Mouse (Mus musculus): ENCODE measurements around the gene Snx25. TPM values are rescaled to one million over a fixed set of nuclear protein-coding genes. Genes with fewer than 3 reads are reported as not detected.

The Snx25 gene
- polyA plus RNA-seq, 1 experiment, result 35.4 TPM

DNA sequence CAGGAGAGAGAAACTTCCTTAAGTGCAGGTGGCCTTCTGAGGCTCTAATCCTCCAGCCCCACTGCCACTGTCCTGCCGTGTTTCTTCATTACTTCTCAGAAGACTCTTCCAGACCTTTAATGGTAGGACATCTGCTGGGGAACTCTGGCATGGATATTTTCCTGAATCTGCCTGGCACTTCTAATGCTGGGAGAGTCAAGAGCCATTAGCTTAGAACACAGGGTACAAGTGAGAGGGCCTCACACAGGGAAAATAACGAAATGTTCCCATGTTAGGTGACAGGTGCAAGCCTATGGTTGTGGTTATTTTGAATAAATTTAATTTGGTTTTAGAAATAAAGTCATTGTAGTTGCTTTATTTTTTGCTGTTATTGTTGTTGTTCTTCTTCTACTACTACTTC lies 70.9 kb downstream of the Snx25 start:
- Histone ChIP-seq H3K27me3 (ENCODE audit: control insufficient read depth, insufficient read depth, low read length) (no peaks in the 10 kb centered on the region), H3K4me1 (ENCODE audit: control insufficient read depth, insufficient read depth, low read length) (no peaks in the 10 kb centered on the region), H3K4me3 (replicated peaks; ENCODE audit: insufficient read depth, low read depth, low read length) (no peak overlapping the region), H3K27ac (ENCODE audit: insufficient read depth, low read length) (no peak overlapping the region)
- TF ChIP-seq CTCF (IDR thresholded peaks at IDR 0.05; ENCODE audit: borderline replicate concordance, insufficient read depth, low read depth, low read length) (no peak), POLR2A (IDR thresholded peaks at IDR 0.05; ENCODE audit: borderline replicate concordance, insufficient read depth, low read length) (no peak)
- 54% methylated on average over 2 of the region's 2 CpGs for WGBS
- no peak for DNase-seq

- WGBS, result 92% methylated on average over 6 of the region's 6 CpGs
- TF ChIP-seq CTCF (IDR thresholded peaks at IDR 0.05; ENCODE audit: borderline replicate concordance, insufficient read depth, low read depth, low read length) (no peak), POLR2A (IDR thresholded peaks at IDR 0.05; ENCODE audit: borderline replicate concordance, insufficient read depth, low read length) (no peak)
Measured at GRCm38 (mm10) chr8:46078866-46079265, 73.1 kb downstream of the Snx25 start.

GRCm38 (mm10) chr8:46075223-46075622 lies 76.7 kb downstream of the Snx25 start:
- Histone ChIP-seq H3K27me3 (ENCODE audit: control insufficient read depth, insufficient read depth, low read length) (no peaks in the 10 kb centered on the region), H3K4me3 (replicated peaks; ENCODE audit: insufficient read depth, low read depth, low read length) (no peak overlapping the region), H3K27ac (ENCODE audit: insufficient read depth, low read length) (no peak overlapping the region), H3K4me1 (ENCODE audit: control insufficient read depth, insufficient read depth, low read length) (no peaks in the 10 kb centered on the region)
- no peak for TF ChIP-seq CTCF (IDR thresholded peaks at IDR 0.05; ENCODE audit: borderline replicate concordance, insufficient read depth, low read depth, low read length)
- TF ChIP-seq POLR2A (IDR thresholded peaks at IDR 0.05; ENCODE audit: borderline replicate concordance, insufficient read depth, low read length), result no peak
- DNase-seq, result no peak
- WGBS, result 87% methylated on average over 5 of the region's 5 CpGs

More at GRCm38 (mm10) chr8:46078866-46079265, 73.1 kb downstream of the Snx25 start:
- Histone ChIP-seq H3K27me3 (ENCODE audit: control insufficient read depth, insufficient read depth, low read length) (no peaks in the 10 kb centered on the region), H3K4me1 (ENCODE audit: control insufficient read depth, insufficient read depth, low read length) (no peaks in the 10 kb centered on the region), H3K4me3 (replicated peaks; ENCODE audit: insufficient read depth, low read depth, low read length) (no peak overlapping the region), H3K27ac (ENCODE audit: insufficient read depth, low read length) (no peak overlapping the region)
- no peak for DNase-seq

DNA sequence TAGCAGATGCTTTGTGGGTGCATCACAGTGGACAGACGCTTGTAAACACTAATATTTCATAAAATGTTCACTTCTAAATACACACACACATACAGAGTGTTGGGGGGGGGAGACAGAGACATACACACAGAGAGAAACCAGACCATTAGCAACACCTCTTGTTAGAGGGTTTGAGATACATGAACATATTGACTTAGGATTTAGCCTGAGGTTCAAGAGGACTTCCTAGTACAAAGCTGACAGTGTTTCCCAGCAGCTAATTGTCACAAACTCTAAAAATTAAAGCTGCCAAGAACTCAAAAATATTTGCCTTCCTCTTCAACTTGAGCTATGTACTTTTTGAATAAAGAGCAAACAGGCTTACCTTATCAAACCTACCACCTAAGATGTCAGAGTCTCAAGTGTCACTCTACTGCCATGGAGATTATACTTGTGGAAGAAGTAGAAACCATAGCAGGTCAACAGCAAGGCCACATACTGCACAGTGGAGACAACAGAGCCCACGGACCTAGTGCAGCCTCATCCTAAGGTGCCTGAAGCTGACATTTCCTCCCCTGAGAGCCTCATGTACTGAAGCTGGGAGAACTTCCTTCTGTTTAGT lies 78.3 kb downstream of the Snx25 start:
- Histone ChIP-seq H3K4me1 (ENCODE audit: control insufficient read depth, insufficient read depth, low read length) (no peaks in the 10 kb centered on the region), H3K27ac (ENCODE audit: insufficient read depth, low read length) (no peak overlapping the region), H3K4me3 (replicated peaks; ENCODE audit: insufficient read depth, low read depth, low read length) (no peak overlapping the region), H3K27me3 (ENCODE audit: control insufficient read depth, insufficient read depth, low read length) (no peaks in the 10 kb centered on the region)
- no peak for DNase-seq
- WGBS, result 91% methylated on average over 2 of the region's 2 CpGs
- TF ChIP-seq POLR2A (IDR thresholded peaks at IDR 0.05; ENCODE audit: borderline replicate concordance, insufficient read depth, low read length), result no peak
- no peak for TF ChIP-seq CTCF (IDR thresholded peaks at IDR 0.05; ENCODE audit: borderline replicate concordance, insufficient read depth, low read depth, low read length)

- WGBS, result 93% methylated on average over 5 of the region's 5 CpGs
- H3K4me1 ChIP-seq (ENCODE audit: control insufficient read depth, insufficient read depth, low read length), result no peaks in the 10 kb centered on the region
- TF ChIP-seq CTCF (IDR thresholded peaks at IDR 0.05; ENCODE audit: borderline replicate concordance, insufficient read depth, low read depth, low read length), result no peak
- TF ChIP-seq POLR2A (IDR thresholded peaks at IDR 0.05; ENCODE audit: borderline replicate concordance, insufficient read depth, low read length), result no peak
Measured at GRCm38 (mm10) chr8:46072798-46073197, 79.2 kb downstream of the Snx25 start.

GRCm38 (mm10) chr8:46040260-46040659 lies 111.7 kb downstream of the Snx25 start:
- no peak for DNase-seq
- no peak overlapping the region; the same call in 1 of the 2 replicates for H3K27ac ChIP-seq (ENCODE audit: insufficient read depth, low read length)
- 71% methylated on average over 13 of the region's 13 CpGs for WGBS

More at GRCm38 (mm10) chr8:46072798-46073197, 79.2 kb downstream of the Snx25 start:
- H3K27ac ChIP-seq (ENCODE audit: insufficient read depth, low read length), result no peak overlapping the region
- no peaks in the 10 kb centered on the region for H3K27me3 ChIP-seq (ENCODE audit: control insufficient read depth, insufficient read depth, low read length)
- H3K4me3 ChIP-seq (replicated peaks; ENCODE audit: insufficient read depth, low read depth, low read length), result no peak overlapping the region
- DNase-seq, result no peak

GRCm38 (mm10) chr8:46039666-46040065 lies 112.3 kb downstream of the Snx25 start:
- no peak for DNase-seq
- WGBS, result 12% methylated on average over 1 of the region's 1 CpGs
- Histone ChIP-seq H3K4me3 (replicated peaks; ENCODE audit: insufficient read depth, low read depth, low read length) (no peak overlapping the region), H3K4me1 (ENCODE audit: control insufficient read depth, insufficient read depth, low read length) (no peaks in the 10 kb centered on the region), H3K27me3 (ENCODE audit: control insufficient read depth, insufficient read depth, low read length) (no peaks in the 10 kb centered on the region), H3K27ac (ENCODE audit: insufficient read depth, low read length) (no peak overlapping the region)
- TF ChIP-seq CTCF (IDR thresholded peaks at IDR 0.05; ENCODE audit: borderline replicate concordance, insufficient read depth, low read depth, low read length), result no peak
- TF ChIP-seq POLR2A (IDR thresholded peaks at IDR 0.05; ENCODE audit: borderline replicate concordance, insufficient read depth, low read length), result no peak

More at GRCm38 (mm10) chr8:46040260-46040659, 111.7 kb downstream of the Snx25 start:
- Histone ChIP-seq H3K4me3 (replicated peaks; ENCODE audit: insufficient read depth, low read depth, low read length) (no peak overlapping the region), H3K27me3 (ENCODE audit: control insufficient read depth, insufficient read depth, low read length) (no peaks in the 10 kb centered on the region), H3K4me1 (ENCODE audit: control insufficient read depth, insufficient read depth, low read length) (no peaks in the 10 kb centered on the region)
- TF ChIP-seq POLR2A (IDR thresholded peaks at IDR 0.05; ENCODE audit: borderline replicate concordance, insufficient read depth, low read length), result no peak
- TF ChIP-seq CTCF (IDR thresholded peaks at IDR 0.05; ENCODE audit: borderline replicate concordance, insufficient read depth, low read depth, low read length), result no peak

DNA sequence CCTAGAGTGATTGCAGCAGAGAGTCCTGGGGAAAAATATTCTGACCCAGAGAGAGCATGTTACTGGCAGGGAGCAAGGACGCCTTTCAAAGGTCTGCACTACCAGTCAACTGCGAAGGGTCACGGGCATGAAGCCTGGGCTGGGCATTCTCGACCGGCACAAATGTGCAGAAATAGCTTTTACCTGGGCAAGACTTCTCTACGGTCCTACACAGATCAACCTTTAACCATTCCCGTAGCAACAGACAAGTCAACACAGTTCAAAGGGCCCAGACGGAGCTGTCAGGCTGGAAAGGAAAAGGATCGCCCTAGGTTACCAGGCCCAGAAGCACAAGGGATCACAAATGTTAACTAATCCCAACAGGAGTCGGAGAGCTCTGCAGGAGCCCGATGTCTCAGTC lies 115.7 kb downstream of the Snx25 start:
- Histone ChIP-seq H3K4me1 (ENCODE audit: control insufficient read depth, insufficient read depth, low read length) (no peaks in the 10 kb centered on the region), H3K27ac (ENCODE audit: insufficient read depth, low read length) (no peak overlapping the region), H3K27me3 (ENCODE audit: control insufficient read depth, insufficient read depth, low read length) (no peaks in the 10 kb centered on the region), H3K4me3 (replicated peaks; ENCODE audit: insufficient read depth, low read depth, low read length) (no peak overlapping the region)
- DNase-seq, result no peak
- TF ChIP-seq CTCF (IDR thresholded peaks at IDR 0.05; ENCODE audit: borderline replicate concordance, insufficient read depth, low read depth, low read length), result no peak
- no peak for TF ChIP-seq POLR2A (IDR thresholded peaks at IDR 0.05; ENCODE audit: borderline replicate concordance, insufficient read depth, low read length)
- 70% methylated on average over 11 of the region's 11 CpGs for WGBS
